Mouse (Mus musculus) adrenal gland (tissue): ENCODE measurements around the gene Acyp1.

ENCODE experiments used
- intact Hi-C: fragments of 180-260 bp; cut with DNase I; formaldehyde crosslinking; loops from one replicate; pipeline ENCODE4 v1.15.1; 2025
- microRNA-seq, 2 experiments: library from miRNA; unstranded; fragments of <30 nt; microRNA quantifications; one replicate each; pipeline ENCODE4; 2019

Acyp1 gene

DNA sequence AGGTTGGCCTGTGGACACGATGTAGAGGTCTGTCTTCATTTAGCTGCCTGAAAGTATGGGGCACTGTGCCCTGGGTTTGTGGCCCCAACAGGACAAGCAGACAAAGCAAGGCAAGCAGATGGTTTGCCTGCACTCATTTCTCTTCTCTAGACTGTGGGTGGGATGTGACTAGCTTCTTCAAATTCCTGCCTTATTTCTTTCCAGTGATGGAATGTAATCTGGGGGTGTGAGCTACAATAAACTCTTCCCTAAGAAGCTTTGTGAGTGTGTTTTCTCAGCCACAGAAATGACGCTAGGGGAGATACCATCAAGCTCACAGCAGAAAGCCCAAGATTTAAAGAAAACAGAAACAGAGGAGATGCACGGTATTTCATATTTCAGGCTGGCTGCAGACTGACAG is 36.2 kb downstream of the Acyp1 start:
- intact Hi-C loops = no loop called here

DNA sequence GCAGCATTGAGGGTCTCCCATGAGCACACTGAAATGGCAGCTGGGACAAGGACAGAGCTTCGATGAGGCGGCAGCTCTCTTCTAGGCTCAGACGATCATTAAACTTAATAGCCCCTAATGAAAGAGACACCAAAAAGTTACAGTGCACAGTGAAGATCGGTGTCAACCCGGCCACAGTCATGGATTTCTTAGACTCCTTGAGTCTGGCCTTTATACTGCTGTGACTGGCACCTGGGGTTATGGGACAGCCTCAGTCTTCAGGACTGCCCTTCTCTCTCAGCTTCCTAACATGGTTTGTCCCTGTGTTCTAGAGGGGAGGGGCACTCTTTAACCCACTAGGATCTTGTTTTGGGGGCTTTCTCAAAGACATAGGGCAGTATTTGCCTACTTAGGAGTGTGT is 50.7 kb downstream of the Acyp1 start:
- intact Hi-C loops = no loop called here

DNA sequence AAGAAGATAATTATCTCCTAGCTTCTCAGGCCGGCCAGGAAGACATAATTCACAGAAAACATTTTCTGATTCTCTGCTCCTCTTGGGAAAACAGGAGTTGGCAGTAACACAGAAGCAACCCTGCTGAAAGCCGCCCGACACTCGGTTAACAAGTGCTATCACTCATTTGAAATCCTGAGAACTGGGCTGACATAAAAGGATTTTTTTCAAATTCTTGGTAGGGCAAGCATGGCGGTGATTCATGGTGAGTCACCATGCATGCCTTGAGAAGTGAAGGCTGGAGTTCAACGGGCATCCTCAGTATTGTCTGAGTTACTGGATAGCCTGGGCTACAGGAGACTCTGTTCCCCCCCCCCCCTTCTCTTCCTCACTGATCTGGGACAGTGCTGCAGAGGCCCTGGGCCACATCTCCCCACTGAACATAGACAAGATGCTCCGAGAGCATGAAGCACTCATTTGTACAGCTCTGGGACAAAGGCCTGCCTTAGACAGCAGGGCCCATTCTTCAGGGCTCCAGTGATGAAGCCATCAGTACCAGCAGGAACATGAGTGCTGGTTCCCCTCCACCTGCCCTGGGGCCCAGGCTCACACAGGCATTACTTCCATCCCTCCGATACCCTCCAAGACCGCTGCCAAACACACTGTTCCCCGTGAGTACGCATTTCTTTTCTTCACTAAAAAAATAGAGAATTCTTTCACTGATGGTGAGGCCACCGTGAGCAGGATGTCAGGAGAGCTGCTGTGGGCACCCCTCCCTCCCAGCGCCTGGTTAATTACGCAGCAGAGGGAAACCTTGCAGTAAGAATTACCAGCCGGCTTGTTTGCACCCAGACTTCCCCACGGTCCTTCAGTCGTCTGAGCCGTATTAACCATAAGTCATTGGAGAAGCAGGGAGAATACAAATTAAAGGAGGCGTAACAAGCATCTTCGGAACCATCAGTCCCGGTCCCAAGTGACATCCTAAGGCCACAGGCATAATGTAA is 54.6 kb downstream of the Acyp1 start:
- intact Hi-C loops = no loop called here

DNA sequence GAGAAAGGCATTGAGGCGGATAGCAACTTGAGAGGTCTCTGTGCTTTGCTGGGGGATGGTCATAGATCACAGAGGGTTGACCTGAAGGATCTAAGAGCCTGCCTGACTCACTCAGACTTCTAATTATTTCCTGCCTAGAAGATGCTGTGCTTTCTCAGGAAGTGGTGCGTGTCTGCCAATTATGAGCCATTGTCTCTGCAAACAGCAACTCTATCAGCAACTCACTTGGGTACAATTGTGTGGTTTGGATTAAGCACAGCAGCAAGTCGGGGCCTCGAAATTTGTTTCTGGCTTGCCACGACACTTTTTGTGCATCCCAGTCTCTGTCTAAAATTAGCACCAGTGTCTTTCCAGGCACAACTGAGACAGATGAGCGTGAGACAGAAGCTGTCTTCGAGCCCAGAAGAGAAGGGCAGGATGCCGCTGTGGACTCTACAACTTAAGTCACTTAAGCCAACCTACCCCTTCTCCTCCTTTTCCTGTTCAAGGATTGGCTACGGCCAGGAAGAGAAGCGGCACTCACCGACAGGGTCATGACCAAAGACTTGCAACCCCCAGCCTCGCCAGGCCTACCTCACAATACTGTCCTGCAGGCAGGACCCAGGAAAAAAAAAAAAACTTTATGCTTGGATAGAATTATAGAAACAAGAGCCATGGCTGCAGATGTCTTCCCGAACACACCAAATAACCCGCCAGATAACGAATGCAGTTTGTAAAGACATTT is 60.2 kb downstream of the Acyp1 start:
- intact Hi-C loops = no loop called here

DNA sequence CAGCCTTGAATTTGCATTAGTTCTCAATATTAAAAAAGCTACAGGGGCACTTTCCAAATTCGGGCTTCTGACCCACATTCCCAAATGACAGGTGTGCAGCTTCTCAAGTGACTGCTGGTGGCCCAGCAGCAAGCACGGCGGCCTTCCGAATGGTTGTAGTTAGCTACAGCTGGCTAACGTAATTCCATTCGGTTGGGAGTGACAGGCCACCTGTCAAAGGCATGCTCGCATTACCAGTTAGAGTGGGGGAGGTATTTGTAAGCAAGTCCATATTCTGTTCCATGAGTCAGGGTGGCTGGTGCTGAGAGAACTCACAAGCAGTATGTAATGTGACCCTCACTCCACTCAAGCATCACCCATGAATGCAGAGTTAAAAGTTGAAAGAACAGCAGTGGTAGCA is 61.0 kb downstream of the Acyp1 start:
- intact Hi-C loops = no loop called here

Small RNA genes within 50 kb of the gene (microRNA-seq; reads per million reads assigned to microRNA genes)
- 0 to 0.12 reads per million in 2 experiments for gene Mir6938
